Mouse (Mus musculus): Measurements from ENCODE around the gene Tet2.

DNA sequence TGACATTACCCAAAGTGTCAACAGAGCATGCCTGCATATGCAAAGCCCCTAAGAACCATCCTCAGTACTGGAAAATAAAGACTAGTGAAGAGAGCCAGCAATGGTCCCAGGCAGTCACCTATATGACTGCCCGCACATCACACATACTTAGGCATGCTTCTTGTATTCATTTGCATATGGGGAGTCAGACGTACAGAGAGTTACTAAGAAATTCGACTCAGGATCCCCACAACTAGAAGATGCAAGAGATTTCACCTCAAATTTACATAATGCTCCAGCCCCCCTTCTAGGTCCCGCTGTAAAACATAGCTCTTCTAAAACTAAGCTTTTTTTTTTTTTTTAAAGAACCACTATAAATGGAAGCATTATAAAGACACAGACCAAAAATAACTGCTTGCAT, 36.6 kb upstream of the Tet2 start:
- TF ChIP-seq CTCF (IDR thresholded peaks at IDR 0.05) (no peak), POLR2A (IDR thresholded peaks at IDR 0.05; ENCODE audit: insufficient read depth, low read depth, low read length) (no peak)

All from heart, adult 2 months (tissue).